Mouse (Mus musculus) adrenal gland, adult 2 months (tissue): Measurements from ENCODE around the gene Ninj1. TPM values are rescaled to one million over a fixed set of nuclear protein-coding genes. Genes with fewer than 3 reads are reported as not detected.

Source experiments
- DNase-seq: peaks from one replicate; pipeline ENCODE4 v3.0.0; 2021
- polyA plus RNA-seq: library from polyadenylated mRNA; depleted of rRNA; stranded (reverse); fragments of >200 nt; gene quantifications from 2 replicates; pipeline ENCODE4 v1.2.3, GENCODE M21; 2012
- total RNA-seq, 2 experiments: library from RNA; stranded (reverse); gene quantifications; 2 replicates each; pipeline ENCODE4 v1.2.3; 2021

Ninj1 gene
- total and polyA plus RNA-seq, 3 experiments: 64.9 to 303 (median 66.3) TPM

DNA sequence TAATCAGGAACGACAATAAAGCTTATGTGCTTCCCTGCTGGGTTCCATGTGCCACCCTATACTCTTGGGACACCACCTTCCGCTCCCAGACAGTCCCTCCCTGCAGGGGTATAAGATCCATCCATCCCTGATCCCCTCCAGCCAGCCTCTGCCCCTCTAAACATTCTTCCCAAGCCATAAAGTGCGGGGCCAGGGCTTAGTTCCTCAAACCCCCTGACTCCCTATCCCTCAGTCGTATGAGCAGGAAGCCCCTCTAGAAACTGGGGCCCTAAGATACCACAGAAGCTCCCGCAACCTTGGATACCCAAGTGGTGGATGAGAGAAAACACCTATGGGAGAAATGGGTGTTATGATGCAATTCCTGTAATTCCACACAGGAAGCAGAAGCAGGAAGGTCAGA is 8.9 kb downstream of the Ninj1 start:
- DNase-seq: no peak

DNA sequence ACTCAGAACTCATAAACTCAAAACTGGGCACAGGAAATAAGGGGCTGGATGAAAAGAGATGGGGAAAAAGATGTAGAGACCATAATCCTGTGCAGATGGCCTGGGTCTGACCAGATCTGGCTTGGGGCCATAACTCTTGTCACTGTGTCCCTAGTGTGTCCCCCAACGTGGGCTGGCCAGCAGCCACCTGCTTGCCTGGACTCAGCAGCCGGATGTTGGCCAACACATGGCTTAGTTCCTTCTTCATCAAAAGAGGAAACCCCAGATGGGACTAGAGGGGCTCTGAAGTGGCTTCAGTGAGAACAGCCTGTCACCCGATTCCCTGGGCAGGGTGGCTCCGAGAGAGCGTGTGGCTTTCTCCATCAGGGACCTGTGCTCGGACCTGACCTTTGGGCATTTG is 9.5 kb downstream of the Ninj1 start:
- no peak for DNase-seq

DNA sequence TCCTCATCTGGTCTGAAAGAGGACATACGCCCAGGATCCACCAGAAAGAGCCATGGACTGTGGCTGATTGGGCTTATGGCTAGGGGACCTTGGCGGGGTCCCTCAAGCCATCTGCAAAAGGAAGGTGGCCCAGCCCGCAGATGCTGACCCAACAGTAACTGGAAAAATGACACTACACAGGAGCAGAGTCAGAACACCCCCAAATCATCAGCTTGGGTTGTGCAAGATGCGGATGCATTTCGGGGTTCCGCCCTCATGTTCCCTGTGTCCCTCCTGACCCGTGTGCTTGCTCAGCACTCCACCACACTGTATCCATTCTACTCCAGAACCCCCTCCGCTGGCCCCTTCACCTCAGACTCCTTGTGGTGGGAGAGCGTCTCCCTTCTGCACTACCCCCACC is 11.4 kb downstream of the Ninj1 start:
- DNase-seq: no peak

GRCm38 (mm10) chr13:49199891-49200290 is 12.6 kb downstream of the Ninj1 start:
- DNase-seq: no peak

DNA sequence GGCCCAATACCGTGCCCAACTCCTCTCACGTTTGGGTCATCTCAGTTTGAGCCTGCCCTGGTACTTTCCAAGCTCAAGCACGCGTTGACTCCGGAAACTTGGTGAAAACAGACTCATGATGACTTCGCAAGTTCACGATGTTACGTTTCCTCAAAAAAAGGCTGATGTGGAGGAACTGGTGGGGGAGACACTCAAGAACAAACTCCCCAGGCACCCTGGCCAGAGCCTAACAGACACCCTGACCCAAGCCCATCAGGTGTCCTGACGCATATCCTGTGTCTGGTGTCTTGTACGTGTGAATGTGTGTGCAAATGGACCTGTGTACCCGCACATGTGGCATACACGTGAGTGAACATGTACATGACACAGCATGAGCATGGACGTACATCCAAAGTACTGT is 13.4 kb downstream of the Ninj1 start:
- no peak for DNase-seq

- DNase-seq: no peak
Measured at GRCm38 (mm10) chr13:49202556-49202955, 15.3 kb downstream of the Ninj1 start.

DNA sequence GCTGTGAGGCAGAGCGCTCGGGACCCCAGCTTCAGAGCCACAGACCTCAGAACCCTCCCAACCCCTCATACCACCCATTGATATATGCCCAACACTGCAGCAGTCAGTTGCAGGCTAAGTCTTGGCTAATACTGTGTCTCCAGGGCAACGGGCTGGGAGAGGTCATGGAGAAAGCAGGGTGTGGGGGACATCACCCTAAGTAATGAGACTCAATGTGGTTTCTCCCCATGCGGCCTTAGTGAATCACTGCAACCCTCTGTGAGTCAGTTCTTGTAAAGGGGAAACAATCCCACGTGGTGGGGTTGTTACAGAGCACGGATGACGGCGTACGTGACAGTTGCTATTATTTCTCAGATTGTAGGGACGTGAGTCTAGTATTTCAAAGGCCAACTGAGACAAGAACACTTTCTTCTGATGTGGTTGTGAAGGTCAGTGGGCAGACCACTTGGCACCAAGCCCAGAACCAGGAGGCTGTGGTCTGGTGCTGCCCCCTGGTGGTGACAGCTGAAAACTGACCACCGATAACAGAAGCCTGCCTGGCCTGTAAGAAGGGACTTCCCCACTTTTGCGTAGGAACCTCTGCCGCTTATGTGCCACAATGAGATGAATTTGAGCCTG is 18.2 kb downstream of the Ninj1 start:
- DNase-seq: peak; percentile 93

GRCm38 (mm10) chr13:49206341-49206740 is 19.1 kb downstream of the Ninj1 start:
- DNase-seq: no peak

DNA sequence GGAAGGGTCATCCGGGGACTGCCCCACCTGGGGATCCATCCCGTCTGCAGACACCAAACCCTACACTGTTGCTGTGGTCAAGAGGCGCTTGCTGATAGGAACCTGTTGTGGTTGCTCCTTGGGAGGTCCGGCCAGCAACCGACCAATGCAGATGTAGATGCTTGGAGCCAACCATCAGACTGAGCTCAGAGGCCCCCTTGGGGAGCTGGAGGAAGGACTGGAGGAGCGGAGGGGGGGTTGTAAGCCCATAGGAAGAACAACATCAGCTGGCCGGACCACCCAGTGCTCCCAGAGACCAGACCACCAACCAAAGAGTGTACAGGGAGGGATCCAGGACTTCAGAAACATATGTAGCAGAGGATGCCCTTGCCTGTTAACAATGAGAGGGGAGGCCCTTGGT is 22.0 kb downstream of the Ninj1 start:
- no peak for DNase-seq

DNA sequence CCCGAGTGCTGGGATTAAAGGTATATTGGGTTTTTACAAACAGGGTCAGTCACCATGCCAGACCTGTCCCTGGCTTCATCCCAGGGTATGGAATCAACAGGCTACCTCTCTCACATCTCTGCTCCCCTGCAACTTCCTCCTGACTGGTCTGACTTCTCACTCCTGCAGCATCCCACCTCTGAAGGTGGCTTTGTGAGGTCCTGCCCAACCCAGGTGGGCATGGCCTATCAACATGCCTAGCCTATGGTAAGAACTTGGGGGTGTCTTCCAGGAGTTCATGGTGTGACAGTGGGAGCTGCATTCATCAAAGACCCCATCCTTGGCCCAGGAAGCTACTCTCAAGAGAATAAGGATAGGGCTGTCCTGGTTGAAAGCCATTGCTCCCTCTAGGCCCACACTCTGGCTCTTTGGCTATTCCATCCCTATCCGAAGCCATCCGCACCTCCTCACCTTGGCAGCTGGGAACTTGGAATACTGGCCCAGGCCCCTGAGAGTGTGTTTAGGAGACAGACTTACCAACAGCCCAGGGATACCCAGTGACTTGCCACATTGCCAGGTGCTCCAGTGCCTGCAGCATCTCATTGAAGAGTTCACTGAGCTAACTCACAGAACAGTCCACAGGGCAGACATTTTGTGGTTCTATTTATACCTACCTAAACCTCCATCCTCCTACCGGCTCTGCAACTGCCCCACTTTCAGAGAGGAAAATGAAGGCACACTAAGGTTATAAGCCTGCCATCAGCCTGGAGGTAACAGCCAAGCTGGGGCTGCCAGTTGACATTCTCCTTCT is 25.6 kb downstream of the Ninj1 start:
- DNase-seq: no peak

- DNase-seq: peak; percentile 94
Measured at GRCm38 (mm10) chr13:49213531-49213932, 26.2 kb downstream of the Ninj1 start.

- no peak for DNase-seq
Measured at GRCm38 (mm10) chr13:49214454-49214853, 27.2 kb downstream of the Ninj1 start.

- no peak for DNase-seq
Measured at GRCm38 (mm10) chr13:49215128-49215503, 27.8 kb downstream of the Ninj1 start.

DNA sequence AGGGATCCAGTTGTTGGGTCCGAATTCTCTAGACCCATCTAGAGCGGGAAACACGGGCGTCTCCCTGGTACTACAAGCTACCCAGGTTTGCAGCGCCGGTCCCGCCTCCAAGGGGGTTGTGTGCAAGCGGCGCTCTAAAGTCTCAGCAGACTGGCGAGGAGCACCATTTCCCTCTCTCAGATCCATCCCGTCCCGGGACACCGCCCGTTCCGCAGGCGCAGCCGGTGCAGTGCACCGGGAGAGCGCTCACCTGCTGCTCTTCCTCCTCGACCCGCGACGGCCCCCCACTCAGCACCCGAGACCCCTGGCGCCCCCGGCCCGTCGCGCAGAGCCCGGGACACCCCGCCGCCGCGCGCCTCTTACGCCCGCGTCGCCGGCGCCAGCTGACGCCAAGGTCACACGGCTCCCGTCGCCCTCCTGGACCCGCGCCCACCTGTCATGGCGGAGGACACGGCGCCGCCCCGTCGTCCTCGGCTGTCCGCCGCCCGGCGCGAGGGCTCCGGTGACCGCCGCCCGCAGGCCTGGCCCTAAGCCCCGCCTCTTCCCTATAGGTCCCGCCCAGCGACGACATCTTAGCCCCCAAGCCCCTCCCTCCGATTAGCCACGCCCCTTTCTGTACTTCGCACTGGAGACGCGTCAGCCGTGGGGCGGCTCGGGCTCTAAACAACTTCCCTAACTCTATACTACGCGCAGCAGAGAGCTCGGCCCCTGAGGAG is 28.4 kb downstream of the Ninj1 start, which contains the start of gene Card19:
Gene Card19, minus strand, starts transcription at position 534 of the 716 bp plus-strand sequence.
- peak; percentile 98 for DNase-seq

GRCm38 (mm10) chr13:49216220-49216552 is 28.9 kb downstream of the Ninj1 start:
- DNase-seq: no peak

GRCm38 (mm10) chr13:49216808-49217561 is 29.7 kb downstream of the Ninj1 start:
- no peak for DNase-seq

- no peak for DNase-seq
Measured at GRCm38 (mm10) chr13:49218651-49219050, 31.4 kb downstream of the Ninj1 start.

DNA sequence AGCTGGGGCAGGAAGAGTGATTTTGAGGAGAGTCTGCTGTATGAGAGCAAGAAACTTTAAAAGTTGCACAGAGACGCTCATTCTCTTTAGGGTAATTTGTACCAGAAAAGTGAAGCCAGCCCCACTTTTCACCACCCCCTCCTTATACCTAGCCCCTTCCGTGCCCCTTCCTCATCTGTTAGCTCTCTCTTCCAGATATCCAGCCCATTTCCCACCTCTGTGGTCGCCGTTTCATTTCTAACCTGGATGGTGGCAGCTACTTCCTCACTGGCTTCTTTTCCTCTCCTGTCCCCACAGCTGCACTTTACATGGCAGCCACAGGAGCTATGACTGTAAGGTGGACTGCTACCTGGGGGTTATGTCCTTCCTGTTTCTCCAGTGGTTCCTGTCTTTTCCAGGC is 32.1 kb downstream of the Ninj1 start:
- no peak for DNase-seq

DNA sequence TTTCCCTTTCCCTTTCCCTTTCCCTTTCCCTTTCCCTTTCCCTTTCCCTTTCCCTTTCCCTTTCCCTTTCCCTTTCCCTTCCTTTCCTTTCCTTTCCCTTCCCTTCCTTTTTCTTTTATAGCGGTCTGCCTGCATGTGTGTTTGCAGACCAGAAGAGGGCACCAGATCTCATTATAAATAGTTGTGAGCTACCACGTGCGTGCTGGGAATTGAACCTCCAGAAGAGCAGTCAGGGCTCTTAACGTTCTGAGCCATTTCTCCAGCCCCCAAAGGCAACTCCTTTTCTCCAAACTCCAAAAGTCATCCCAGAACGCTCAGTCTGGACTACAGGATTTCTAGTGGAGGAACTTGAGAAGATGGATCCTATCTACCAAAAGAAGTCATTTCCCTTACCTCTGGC is 33.6 kb downstream of the Ninj1 start:
- DNase-seq: no peak

GRCm38 (mm10) chr13:49224314-49224713 is 37.0 kb downstream of the Ninj1 start:
- no peak for DNase-seq

- no peak for DNase-seq
Measured at GRCm38 (mm10) chr13:49224729-49225128, 37.4 kb downstream of the Ninj1 start.

GRCm38 (mm10) chr13:49225159-49225558 is 37.9 kb downstream of the Ninj1 start:
- DNase-seq: no peak

DNA sequence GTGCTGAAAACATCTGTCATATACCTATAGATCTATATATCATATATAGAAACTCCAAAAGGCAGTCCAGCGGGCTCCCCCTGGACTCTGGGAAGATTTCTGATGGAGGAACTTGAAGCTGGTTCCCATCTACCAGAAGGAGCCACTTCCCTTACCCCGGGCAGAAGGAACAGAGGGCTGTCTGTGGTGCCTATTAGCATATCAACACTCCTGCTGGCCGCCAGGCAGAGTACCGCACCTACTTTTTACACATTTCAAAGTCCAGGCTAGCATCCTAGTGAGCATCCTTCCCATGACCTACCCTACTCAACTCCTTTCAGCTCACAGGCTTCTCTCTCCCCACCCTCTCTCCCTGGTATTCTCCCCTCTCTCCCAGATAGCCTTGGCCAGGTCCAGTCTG is 38.3 kb downstream of the Ninj1 start:
- DNase-seq: no peak
